Mouse (Mus musculus) thymus, adult 2 months (tissue): ENCODE data around the gene Tmem59l.

ENCODE experiments used
- CTCF ChIP-seq: fragments of 200-500 bp; IDR thresholded peaks from 2 replicates; pipeline ENCODE4 v1.5.1; 2012; ENCODE audit warnings: mild to moderate bottlenecking, control low read depth, low read length, moderate library complexity, borderline replicate concordance; ENCODE audit not compliant: control insufficient read depth, poor library complexity, insufficient read depth; ENCODE audit errors: extremely low read depth
- POLR2A ChIP-seq: fragments of 200-500 bp; IDR thresholded peaks from 2 replicates; pipeline ENCODE4 v1.6.1; 2012; ENCODE audit warnings: mild to moderate bottlenecking, low read length, control low read depth, moderate library complexity; ENCODE audit not compliant: control insufficient read depth, poor library complexity, insufficient read depth; ENCODE audit errors: extremely low read depth

- TF ChIP-seq CTCF (no peak), POLR2A (no peak)
Observed at GRCm38 (mm10) chr8:70466771-70467170, 20.4 kb downstream of the Tmem59l start.
